Mouse (Mus musculus) olfactory bulb, adult 2 months (tissue): Measurements from ENCODE around the gene Mup10. TPM values are rescaled to one million over a fixed set of nuclear protein-coding genes. Genes with fewer than 3 reads are reported as not detected.
"Not testable (repeated sequence)": the region's sequence is repeated elsewhere in the genome, so short reads cannot be mapped to it uniquely, and the experiment has no call there.

ENCODE experiments used
- H3K27ac ChIP-seq: fragments of 200-500 bp; 2 replicates; pipeline ENCODE4 v1.5.1; 2012; ENCODE audit warnings: low read depth, low read length; ENCODE audit not compliant: insufficient read depth
- H3K4me1 ChIP-seq: fragments of 200-500 bp; 2 replicates; pipeline ENCODE4 v1.6.1; 2012; ENCODE audit warnings: low read length; ENCODE audit not compliant: control insufficient read depth, insufficient read depth
- H3K4me3 ChIP-seq: fragments of 200-500 bp; 2 replicates; pipeline ENCODE4 v1.5.1; 2012; ENCODE audit warnings: mild to moderate bottlenecking, low read depth, low read length, moderate library complexity; ENCODE audit not compliant: insufficient read depth
- WGBS: fragments of 180-500 bp; shearing (Covaris S2); methylation state at CpG from one replicate; pipeline ENCODE4 v1.1.7; 2018; 5-methylcytosine and 5-hydroxymethylcytosine counted together
- polyA plus RNA-seq: library from polyadenylated mRNA; stranded (reverse); fragments of >200 nt; gene quantifications from 2 replicates; pipeline ENCODE4 v1.2.4, GENCODE M21; 2012; ENCODE audit warnings: low replicate concordance; ENCODE audit not compliant: missing spikeins, insufficient read depth, insufficient read length

Gene Mup10
- polyA plus RNA-seq, result not detected in 2 replicates

DNA sequence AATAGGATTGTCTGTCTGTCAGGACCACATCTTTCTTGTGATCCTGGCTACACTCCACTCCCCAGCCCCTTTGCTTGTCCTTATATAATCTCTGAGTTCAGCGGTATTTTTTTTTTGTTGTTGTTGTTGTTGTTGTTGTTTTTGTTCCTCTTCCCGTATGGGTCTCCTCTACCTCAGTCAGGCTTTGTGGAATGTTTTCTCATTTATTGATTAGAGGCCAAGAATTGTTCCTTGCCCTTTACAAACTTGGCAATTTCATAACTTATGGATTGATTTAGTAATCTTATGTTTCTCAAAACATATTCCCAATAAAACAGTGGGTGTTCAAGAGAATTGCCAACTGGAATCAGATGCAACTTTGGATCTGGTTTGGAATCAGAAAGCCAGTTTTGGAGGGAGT lies at the start of gene Mup10:
Gene Mup10, minus strand, starts transcription at position 101 of the 400 bp plus-strand sequence.
- WGBS, result 82% methylated on average over 2 of the region's 2 CpGs
- H3K4me1 ChIP-seq, H3K4me3 ChIP-seq, H3K27ac ChIP-seq: not testable (repeated sequence)

Other genes with a start within 250 kb of the Mup10 start
- not detected in 2 replicates for gene Mup9, start 160.2 kb downstream of the Mup10 start, polyA plus RNA-seq
- gene Mup1, start 80.2 kb downstream of the Mup10 start, polyA plus RNA-seq, result not detected in 2 replicates
- gene Mup11, start 80.2 kb upstream of the Mup10 start, polyA plus RNA-seq, result not detected in 2 replicates
- gene Mup12, start 159.1 kb upstream of the Mup10 start, polyA plus RNA-seq, result not detected in 2 replicates
- gene Mup22, start 239.3 kb upstream of the Mup10 start, polyA plus RNA-seq, result not detected in 2 replicates